24 mouse cellular contexts compared by ENCODE assay signal in genomic region chr8:94819671-94820179, GRCm38 (mm10). TPM values are rescaled to one million over a fixed set of nuclear protein-coding genes. Genes with fewer than 3 reads are reported as not detected.
DNase-seq lines count a peak whose midpoint lies in the region; ATAC-seq and TF ChIP-seq lines count a peak whose summit lies in the region.
"Had no signal": no experiment of that assay in that cellular context is flagged by ENCODE, and none has a peak within 500 bp of the region (broad histone marks: within the 10 kb centered on the region; RNA-seq: fewer than 3 reads in every experiment).

No protein-coding gene starts in this region.

- H3K4me3 ChIP-seq in heart, embryonic 12.5 days, result no peak overlapping the region
- no peak overlapping the region for H3K4me3 ChIP-seq in liver, embryonic 13.5 days (replicated peaks)
- no peak overlapping the region for H3K4me3 ChIP-seq in liver, postnatal 0 days (ENCODE audit: low read depth, low read length)
- no peak overlapping the region for H3K4me3 ChIP-seq in hindbrain, postnatal 0 days (ENCODE audit: low read length)
- no peak overlapping the region for H3K4me3 ChIP-seq in embryonic facial prominence, embryonic 10.5 days
- H3K4me3 ChIP-seq: embryonic facial prominence, embryonic 13.5 days; forebrain, embryonic 13.5 days; gastrocnemius, adult 2 months; heart, embryonic 15.5 days; hindbrain, embryonic 15.5 days had no signal

- no peak overlapping the region for H3K9ac ChIP-seq in heart, embryonic 12.5 days
- H3K9ac ChIP-seq in liver, embryonic 13.5 days, result no peak overlapping the region
- no peak overlapping the region for H3K9ac ChIP-seq in liver, postnatal 0 days (replicated peaks)
- no peak overlapping the region for H3K9ac ChIP-seq in hindbrain, postnatal 0 days (replicated peaks; ENCODE audit: low read length)
- H3K9ac ChIP-seq: embryonic facial prominence, embryonic 13.5 days; forebrain, embryonic 13.5 days; forebrain, postnatal 0 days; heart, embryonic 15.5 days; hindbrain, embryonic 15.5 days had no signal

- H3K4me2 ChIP-seq in heart, embryonic 12.5 days, result no peak overlapping the region
- H3K4me2 ChIP-seq in liver, embryonic 13.5 days, result no peak overlapping the region
- no peak overlapping the region for H3K4me2 ChIP-seq in liver, postnatal 0 days (ENCODE audit: low read depth, low read length)
- no peak overlapping the region for H3K4me2 ChIP-seq in hindbrain, postnatal 0 days (ENCODE audit: low read depth, low read length)
- H3K4me2 ChIP-seq: embryonic facial prominence, embryonic 13.5 days; forebrain, embryonic 13.5 days; heart, embryonic 15.5 days; hindbrain, embryonic 15.5 days had no signal

- TF ChIP-seq EP300 in liver, postnatal 0 days (IDR thresholded peaks at IDR 0.05; ENCODE audit: low read depth), result no peak

- H3K4me1 ChIP-seq in heart, embryonic 12.5 days (replicated peaks), result no peaks in the 10 kb centered on the region
- H3K4me1 ChIP-seq in liver, embryonic 13.5 days (replicated peaks), result peaks cover 22% of the 10 kb centered on the region
- 0 out of 2 replicates have a peak, but pooled peaks cover 5% of the 10 kb centered on the region for H3K4me1 ChIP-seq in liver, postnatal 0 days (ENCODE audit: insufficient read depth)
- H3K4me1 ChIP-seq in hindbrain, postnatal 0 days (ENCODE audit: insufficient read depth, low read length), result no peaks in the 10 kb centered on the region
- peaks cover 7% of the 10 kb centered on the region; the same call in 1 of the 2 replicates for H3K4me1 ChIP-seq in embryonic facial prominence, embryonic 10.5 days
- H3K4me1 ChIP-seq: embryonic facial prominence, embryonic 13.5 days; forebrain, embryonic 13.5 days; hindbrain, embryonic 15.5 days had no signal

- TF ChIP-seq CTCF in liver, postnatal 0 days (IDR thresholded peaks at IDR 0.05; ENCODE audit: low read depth), result no peak
- no peak for TF ChIP-seq CTCF in hindbrain, postnatal 0 days (IDR thresholded peaks at IDR 0.05; ENCODE audit: low read depth)

- peaks cover 47% of the 10 kb centered on the region for H3K36me3 ChIP-seq in heart, embryonic 12.5 days
- H3K36me3 ChIP-seq in liver, embryonic 13.5 days, result peaks cover 48% of the 10 kb centered on the region
- H3K36me3 ChIP-seq in liver, postnatal 0 days (replicated peaks; ENCODE audit: insufficient read depth, low read length), result peaks cover 32% of the 10 kb centered on the region
- peaks cover 13% of the 10 kb centered on the region for H3K36me3 ChIP-seq in hindbrain, postnatal 0 days (ENCODE audit: insufficient read depth, low read length)
- peaks cover 52% of the 10 kb centered on the region for H3K36me3 ChIP-seq in embryonic facial prominence, embryonic 10.5 days (replicated peaks)

- H3K27ac ChIP-seq in heart, embryonic 12.5 days (ENCODE audit: poor library complexity, severe bottlenecking), result no peak overlapping the region
- H3K27ac ChIP-seq in liver, embryonic 13.5 days, result peak overlapping the region; percentile 67
- no peak overlapping the region for H3K27ac ChIP-seq in liver, postnatal 0 days (ENCODE audit: low read depth)
- H3K27ac ChIP-seq in hindbrain, postnatal 0 days, result no peak overlapping the region
- no peak overlapping the region for H3K27ac ChIP-seq in embryonic facial prominence, embryonic 10.5 days (replicated peaks)
- H3K27ac ChIP-seq: embryonic facial prominence, embryonic 13.5 days; forebrain, embryonic 13.5 days; gastrocnemius, adult 2 months; heart, embryonic 15.5 days; hindbrain, embryonic 15.5 days had no signal

- H3K9me3 ChIP-seq in heart, embryonic 12.5 days (replicated peaks), result no peaks in the 10 kb centered on the region
- H3K9me3 ChIP-seq in liver, embryonic 13.5 days (replicated peaks), result no peaks in the 10 kb centered on the region
- no peaks in the 10 kb centered on the region for H3K9me3 ChIP-seq in liver, postnatal 0 days (ENCODE audit: low read length)
- H3K9me3 ChIP-seq in hindbrain, postnatal 0 days (ENCODE audit: low read length), result no peaks in the 10 kb centered on the region
- H3K9me3 ChIP-seq in embryonic facial prominence, embryonic 10.5 days, result no peaks in the 10 kb centered on the region
- H3K9me3 ChIP-seq: embryonic facial prominence, embryonic 13.5 days; forebrain, embryonic 13.5 days; heart, embryonic 15.5 days; hindbrain, embryonic 15.5 days had no signal

- 0 out of 2 replicates have a peak, but pooled peaks have one; percentile 37 for ATAC-seq in heart, embryonic 12.5 days (ENCODE audit: insufficient number of reproducible peaks, low FRiP score)
- ATAC-seq in liver, embryonic 13.5 days (ENCODE audit: low read depth), result peak; percentile 55; the same call in 1 of the 2 replicates
- ATAC-seq in liver, postnatal 0 days, result peak; percentile 48; the same call in 1 of the 2 replicates
- ATAC-seq in hindbrain, postnatal 0 days, result no peak
- ATAC-seq in frontal cortex, adult (ENCODE audit: low TSS enrichment), result no peak
- ATAC-seq: forebrain, embryonic 13.5 days; forebrain, postnatal 0 days had no signal

- no peak for DNase-seq in heart, postnatal 4 days
- DNase-seq in liver, result peak; percentile 26
- DNase-seq in liver, embryonic 13.5 days, result no peak
- no peak for DNase-seq in liver, postnatal 0 days
- DNase-seq in hindbrain, postnatal 0 days (ENCODE audit: low spot score), result no peak
- DNase-seq in embryonic facial prominence, embryonic 10.5 days (ENCODE audit: low spot score), result no peak
- DNase-seq: adrenal gland, postnatal 10 days; cerebellum, adult 11 months; cerebellum, adult 9-10 months; cerebellum, postnatal 25 days; forebrain, postnatal 0 days; gastrocnemius, postnatal 36 days; heart, adult 11 months; heart, postnatal 14 days had no signal

- no peaks in the 10 kb centered on the region for H3K27me3 ChIP-seq in heart, embryonic 12.5 days (replicated peaks)
- H3K27me3 ChIP-seq in liver, embryonic 13.5 days, result no peaks in the 10 kb centered on the region
- no peaks in the 10 kb centered on the region for H3K27me3 ChIP-seq in liver, postnatal 0 days (ENCODE audit: insufficient read depth, low read length)
- no peaks in the 10 kb centered on the region for H3K27me3 ChIP-seq in hindbrain, postnatal 0 days (ENCODE audit: insufficient read depth, low read length)
- no peaks in the 10 kb centered on the region for H3K27me3 ChIP-seq in embryonic facial prominence, embryonic 10.5 days (replicated peaks; ENCODE audit: low read depth, poor library complexity, severe bottlenecking)
- H3K27me3 ChIP-seq: embryonic facial prominence, embryonic 13.5 days; forebrain, embryonic 13.5 days; heart, embryonic 15.5 days; hindbrain, embryonic 15.5 days had no signal

- 41% methylated on average over 6 of the region's 6 CpGs for WGBS in heart, embryonic 12.5 days
- 39% methylated on average over 6 of the region's 6 CpGs for WGBS in liver, embryonic 13.5 days (ENCODE audit: insufficient replicate concordance)
- WGBS in liver, postnatal 0 days (ENCODE audit: insufficient replicate concordance), result 45% methylated on average over 6 of the region's 6 CpGs
- 87% methylated on average over 6 of the region's 6 CpGs for WGBS in hindbrain, postnatal 0 days
- WGBS in embryonic facial prominence, embryonic 10.5 days, result 79% methylated on average over 6 of the region's 6 CpGs

RNA-seq across cellular contexts. Expression of gene Ccl17, which starts 9.5 kb away (rescaled TPM):
- 0.75 TPM in 1 of 2 replicates, not detected in the other for polyA plus RNA-seq in heart, embryonic 12.5 days (2016; fragmentation: Nextera tagmentation; extraction: Ambion mirVana)
- total RNA-seq in heart, postnatal 4 days (2021), result under 1 TPM in 1 of 2 experiments, not detected in 1; 0.60 TPM
- polyA plus RNA-seq in liver, embryonic 13.5 days (2015; fragmentation: Nextera tagmentation; extraction: Ambion mirVana), result 0.36 and 0.48 TPM in 2 replicates
- 0.31 TPM in 1 of 2 replicates, not detected in the other for polyA plus RNA-seq in liver, postnatal 0 days (2015; fragmentation: Nextera tagmentation; extraction: Ambion mirVana)
- not detected in 2 replicates for total RNA-seq in hindbrain, postnatal 0 days (2014; rRNA removed)
- 2.7 and 4.8 TPM in 2 replicates for polyA plus RNA-seq in hindbrain, postnatal 0 days (2015; fragmentation: Nextera tagmentation; extraction: Ambion mirVana)
- polyA plus RNA-seq in embryonic facial prominence, embryonic 10.5 days (2016; fragmentation: Nextera tagmentation; extraction: Ambion mirVana), result not detected in 2 replicates
- total RNA-seq: forebrain, postnatal 0 days; gastrocnemius, adult 2 months; gastrocnemius, postnatal 36 days; heart, postnatal 14 days; MEL had no signal
- polyA plus RNA-seq: brain, embryonic 14.5 days; embryonic facial prominence, embryonic 13.5 days; forebrain, embryonic 13.5 days; hindbrain, embryonic 11.5 days had no signal

RNA-seq across cellular contexts. Expression of gene Coq9, which starts 18.4 kb away (rescaled TPM):
- 118 and 121 TPM in 2 replicates for polyA plus RNA-seq in heart, embryonic 12.5 days (2016; fragmentation: Nextera tagmentation; extraction: Ambion mirVana)
- 100 to 1,000 TPM; 237 to 239 TPM for total RNA-seq in heart, postnatal 4 days (2021)
- 51.4 and 51.5 TPM in 2 replicates for polyA plus RNA-seq in liver, embryonic 13.5 days (2015; fragmentation: Nextera tagmentation; extraction: Ambion mirVana)
- 65.6 and 66.1 TPM in 2 replicates for polyA plus RNA-seq in liver, postnatal 0 days (2015; fragmentation: Nextera tagmentation; extraction: Ambion mirVana)
- 109 and 133 TPM in 2 replicates for total RNA-seq in hindbrain, postnatal 0 days (2014; rRNA removed)
- 54.7 and 59.2 TPM in 2 replicates for polyA plus RNA-seq in hindbrain, postnatal 0 days (2015; fragmentation: Nextera tagmentation; extraction: Ambion mirVana)
- 48.1 and 49.6 TPM in 2 replicates for polyA plus RNA-seq in embryonic facial prominence, embryonic 10.5 days (2016; fragmentation: Nextera tagmentation; extraction: Ambion mirVana)

RNA-seq across cellular contexts. Expression of gene Ciapin1, which starts 18.4 kb away (rescaled TPM):
- polyA plus RNA-seq in heart, embryonic 12.5 days (2016; fragmentation: Nextera tagmentation; extraction: Ambion mirVana), result 102 and 109 TPM in 2 replicates
- total RNA-seq in heart, postnatal 4 days (2021), result 10 to 100 TPM; 84.5 to 91.1 TPM
- 66.7 and 68.0 TPM in 2 replicates for polyA plus RNA-seq in liver, embryonic 13.5 days (2015; fragmentation: Nextera tagmentation; extraction: Ambion mirVana)
- 36.5 and 39.4 TPM in 2 replicates for polyA plus RNA-seq in liver, postnatal 0 days (2015; fragmentation: Nextera tagmentation; extraction: Ambion mirVana)
- total RNA-seq in hindbrain, postnatal 0 days (2014; rRNA removed), result 62.5 and 72.6 TPM in 2 replicates
- 139 and 144 TPM in 2 replicates for polyA plus RNA-seq in hindbrain, postnatal 0 days (2015; fragmentation: Nextera tagmentation; extraction: Ambion mirVana)
- 193 and 200 TPM in 2 replicates for polyA plus RNA-seq in embryonic facial prominence, embryonic 10.5 days (2016; fragmentation: Nextera tagmentation; extraction: Ambion mirVana)

RNA-seq across cellular contexts. Expression of gene Polr2c, which starts 37.5 kb away (rescaled TPM):
- 122 and 126 TPM in 2 replicates for polyA plus RNA-seq in heart, embryonic 12.5 days (2016; fragmentation: Nextera tagmentation; extraction: Ambion mirVana)
- 10 to 100 TPM; 63.3 to 74.8 TPM for total RNA-seq in heart, postnatal 4 days (2021)
- polyA plus RNA-seq in liver, embryonic 13.5 days (2015; fragmentation: Nextera tagmentation; extraction: Ambion mirVana), result 94.5 and 95.3 TPM in 2 replicates
- 50.6 and 52.1 TPM in 2 replicates for polyA plus RNA-seq in liver, postnatal 0 days (2015; fragmentation: Nextera tagmentation; extraction: Ambion mirVana)
- 65.3 and 81.6 TPM in 2 replicates for total RNA-seq in hindbrain, postnatal 0 days (2014; rRNA removed)
- 102 TPM in 2 replicates for polyA plus RNA-seq in hindbrain, postnatal 0 days (2015; fragmentation: Nextera tagmentation; extraction: Ambion mirVana)
- polyA plus RNA-seq in embryonic facial prominence, embryonic 10.5 days (2016; fragmentation: Nextera tagmentation; extraction: Ambion mirVana), result 180 and 184 TPM in 2 replicates

RNA-seq across cellular contexts. Expression of gene Cx3cl1, which starts 47.9 kb away (rescaled TPM):
- polyA plus RNA-seq in heart, embryonic 12.5 days (2016; fragmentation: Nextera tagmentation; extraction: Ambion mirVana), result 13.1 and 15.2 TPM in 2 replicates
- total RNA-seq in heart, postnatal 4 days (2021), result 1 to 10 TPM; 4.1 to 4.5 TPM
- polyA plus RNA-seq in liver, embryonic 13.5 days (2015; fragmentation: Nextera tagmentation; extraction: Ambion mirVana), result 0.39 and 0.40 TPM in 2 replicates
- 0.47 and 0.79 TPM in 2 replicates for polyA plus RNA-seq in liver, postnatal 0 days (2015; fragmentation: Nextera tagmentation; extraction: Ambion mirVana)
- 99.6 and 100 TPM in 2 replicates for total RNA-seq in hindbrain, postnatal 0 days (2014; rRNA removed)
- polyA plus RNA-seq in hindbrain, postnatal 0 days (2015; fragmentation: Nextera tagmentation; extraction: Ambion mirVana), result 74.1 and 87.9 TPM in 2 replicates
- 4.5 and 5.5 TPM in 2 replicates for polyA plus RNA-seq in embryonic facial prominence, embryonic 10.5 days (2016; fragmentation: Nextera tagmentation; extraction: Ambion mirVana)
- total RNA-seq: MEL had no signal

Comparison
In these comparisons a context has a peak if more than half of its experiments do, and no peak if none do; other contexts are left out.
1. ATAC-seq: peak in heart, embryonic 12.5 days (single experiment), liver, embryonic 13.5 days (single experiment) and liver, postnatal 0 days (single experiment); none in hindbrain, postnatal 0 days (single experiment) and frontal cortex, adult (single experiment).